Mouse (Mus musculus): Measurements from ENCODE around the gene Myh6. TPM values are rescaled to one million over a fixed set of nuclear protein-coding genes. Genes with fewer than 3 reads are reported as not detected.

Gene Myh6
- polyA plus RNA-seq, 1 experiment from 2014 or later = 9.2 TPM

GRCm38 (mm10) chr14:55006541-55006940, 39.8 kb upstream of the Myh6 start:
- Histone ChIP-seq H3K4me3 (ENCODE audit: low read depth, low read length) (no peak overlapping the region), H3K4me2 (ENCODE audit: low read depth, low read length) (no peak overlapping the region), H3K27me3 (ENCODE audit: control insufficient read depth, insufficient read depth, low read length) (no peaks in the 10 kb centered on the region), H3K36me3 (replicated peaks; ENCODE audit: control insufficient read depth, insufficient read depth, low read depth, low read length) (no peaks in the 10 kb centered on the region), H3K9ac (replicated peaks; ENCODE audit: low read length) (no peak overlapping the region), H3K4me1 (ENCODE audit: control insufficient read depth, insufficient read depth, low read length) (no peaks in the 10 kb centered on the region), H3K27ac (replicated peaks; ENCODE audit: low read depth, low read length) (no peak overlapping the region), H3K9me3 (replicated peaks; ENCODE audit: control insufficient read depth, low read length) (no peaks in the 10 kb centered on the region)
- ATAC-seq (replicated peaks; ENCODE audit: insufficient number of reproducible peaks, low FRiP score, low TSS enrichment, low read depth) = no peak
- 67% methylated on average over 3 of the region's 3 CpGs for WGBS
- no peak for DNase-seq (ENCODE audit: low spot score)

- no peak overlapping the region for H3K27ac ChIP-seq (replicated peaks; ENCODE audit: low read depth, low read length)
- H3K9me3 ChIP-seq (replicated peaks; ENCODE audit: control insufficient read depth, low read length) = no peaks in the 10 kb centered on the region
- H3K27me3 ChIP-seq (ENCODE audit: control insufficient read depth, insufficient read depth, low read length) = no peaks in the 10 kb centered on the region
- H3K4me2 ChIP-seq (ENCODE audit: low read depth, low read length) = no peak overlapping the region
- H3K36me3 ChIP-seq (replicated peaks; ENCODE audit: control insufficient read depth, insufficient read depth, low read depth, low read length) = no peaks in the 10 kb centered on the region
- ATAC-seq (replicated peaks; ENCODE audit: insufficient number of reproducible peaks, low FRiP score, low TSS enrichment, low read depth) = no peak
- peak; percentile 17 for DNase-seq (ENCODE audit: low spot score)
- H3K4me3 ChIP-seq (ENCODE audit: low read depth, low read length) = no peak overlapping the region
- H3K4me1 ChIP-seq (ENCODE audit: control insufficient read depth, insufficient read depth, low read length) = no peaks in the 10 kb centered on the region
- H3K9ac ChIP-seq (replicated peaks; ENCODE audit: low read length) = no peak overlapping the region
- WGBS = 76% methylated on average over 8 of the region's 8 CpGs
These were observed 39.2 kb upstream of the Myh6 start for GRCm38 (mm10) chr14:55005967-55006366.

- WGBS = 77% methylated on average over 2 of the region's 2 CpGs
- H3K9ac ChIP-seq (replicated peaks; ENCODE audit: low read length) = no peak overlapping the region
- no peak overlapping the region for H3K4me3 ChIP-seq (ENCODE audit: low read depth, low read length)
- no peak for ATAC-seq (replicated peaks; ENCODE audit: insufficient number of reproducible peaks, low FRiP score, low TSS enrichment, low read depth)
- no peaks in the 10 kb centered on the region for H3K9me3 ChIP-seq (replicated peaks; ENCODE audit: control insufficient read depth, low read length)
- H3K36me3 ChIP-seq (replicated peaks; ENCODE audit: control insufficient read depth, insufficient read depth, low read depth, low read length) = no peaks in the 10 kb centered on the region
- H3K4me2 ChIP-seq (ENCODE audit: low read depth, low read length) = no peak overlapping the region
- no peak overlapping the region for H3K27ac ChIP-seq (replicated peaks; ENCODE audit: low read depth, low read length)
- no peak for DNase-seq (ENCODE audit: low spot score)
- H3K27me3 ChIP-seq (ENCODE audit: control insufficient read depth, insufficient read depth, low read length) = no peaks in the 10 kb centered on the region
- H3K4me1 ChIP-seq (ENCODE audit: control insufficient read depth, insufficient read depth, low read length) = no peaks in the 10 kb centered on the region
These were observed 38.8 kb upstream of the Myh6 start for GRCm38 (mm10) chr14:55005506-55005905.

- Histone ChIP-seq H3K9ac (replicated peaks; ENCODE audit: low read length) (no peak overlapping the region), H3K27me3 (ENCODE audit: control insufficient read depth, insufficient read depth, low read length) (no peaks in the 10 kb centered on the region), H3K4me1 (ENCODE audit: control insufficient read depth, insufficient read depth, low read length) (no peaks in the 10 kb centered on the region), H3K27ac (replicated peaks; ENCODE audit: low read depth, low read length) (no peak overlapping the region), H3K36me3 (replicated peaks; ENCODE audit: control insufficient read depth, insufficient read depth, low read depth, low read length) (no peaks in the 10 kb centered on the region), H3K9me3 (replicated peaks; ENCODE audit: control insufficient read depth, low read length) (no peaks in the 10 kb centered on the region), H3K4me2 (ENCODE audit: low read depth, low read length) (no peak overlapping the region), H3K4me3 (ENCODE audit: low read depth, low read length) (no peak overlapping the region)
- DNase-seq (ENCODE audit: low spot score) (no peak), ATAC-seq (replicated peaks; ENCODE audit: insufficient number of reproducible peaks, low FRiP score, low TSS enrichment, low read depth) (no peak)
- WGBS = 71% methylated on average over 18 of the region's 18 CpGs
These were observed 37.4 kb upstream of the Myh6 start for GRCm38 (mm10) chr14:55003878-55004855.

GRCm38 (mm10) chr14:55002687-55003120, 36.0 kb upstream of the Myh6 start:
- DNase-seq (ENCODE audit: low spot score) (no peak), ATAC-seq (replicated peaks; ENCODE audit: insufficient number of reproducible peaks, low FRiP score, low TSS enrichment, low read depth) (no peak)
- no peaks in the 10 kb centered on the region for H3K9me3 ChIP-seq (replicated peaks; ENCODE audit: control insufficient read depth, low read length)
- WGBS = 58% methylated on average over 7 of the region's 7 CpGs
- H3K27ac ChIP-seq (replicated peaks; ENCODE audit: low read depth, low read length) = no peak overlapping the region
- H3K9ac ChIP-seq (replicated peaks; ENCODE audit: low read length) = no peak overlapping the region
- H3K27me3 ChIP-seq (ENCODE audit: control insufficient read depth, insufficient read depth, low read length) = no peaks in the 10 kb centered on the region
- no peaks in the 10 kb centered on the region for H3K4me1 ChIP-seq (ENCODE audit: control insufficient read depth, insufficient read depth, low read length)
- H3K4me2 ChIP-seq (ENCODE audit: low read depth, low read length) = no peak overlapping the region
- no peaks in the 10 kb centered on the region for H3K36me3 ChIP-seq (replicated peaks; ENCODE audit: control insufficient read depth, insufficient read depth, low read depth, low read length)
- H3K4me3 ChIP-seq (ENCODE audit: low read depth, low read length) = no peak overlapping the region

- DNase-seq (ENCODE audit: low spot score) = peak; percentile 37
- Histone ChIP-seq H3K4me2 (ENCODE audit: low read depth, low read length) (no peak overlapping the region), H3K4me3 (ENCODE audit: low read depth, low read length) (no peak overlapping the region), H3K27ac (replicated peaks; ENCODE audit: low read depth, low read length) (no peak overlapping the region), H3K36me3 (replicated peaks; ENCODE audit: control insufficient read depth, insufficient read depth, low read depth, low read length) (no peaks in the 10 kb centered on the region), H3K4me1 (ENCODE audit: control insufficient read depth, insufficient read depth, low read length) (no peaks in the 10 kb centered on the region; the same call in 1 of the 2 replicates), H3K9ac (replicated peaks; ENCODE audit: low read length) (no peak overlapping the region), H3K9me3 (replicated peaks; ENCODE audit: control insufficient read depth, low read length) (no peaks in the 10 kb centered on the region), H3K27me3 (ENCODE audit: control insufficient read depth, insufficient read depth, low read length) (no peaks in the 10 kb centered on the region)
- 48% methylated on average over 12 of the region's 12 CpGs for WGBS
- no peak for ATAC-seq (replicated peaks; ENCODE audit: insufficient number of reproducible peaks, low FRiP score, low TSS enrichment, low read depth)
These were observed 35.4 kb upstream of the Myh6 start for GRCm38 (mm10) chr14:55001938-55002686.

GRCm38 (mm10) chr14:55001446-55001845, 34.7 kb upstream of the Myh6 start:
- H3K4me2 ChIP-seq (ENCODE audit: low read depth, low read length) = no peak overlapping the region
- H3K36me3 ChIP-seq (replicated peaks; ENCODE audit: control insufficient read depth, insufficient read depth, low read depth, low read length) = no peaks in the 10 kb centered on the region
- H3K4me3 ChIP-seq (ENCODE audit: low read depth, low read length) = no peak overlapping the region
- H3K9ac ChIP-seq (replicated peaks; ENCODE audit: low read length) = no peak overlapping the region
- DNase-seq (ENCODE audit: low spot score) = no peak
- no peaks in the 10 kb centered on the region for H3K9me3 ChIP-seq (replicated peaks; ENCODE audit: control insufficient read depth, low read length)
- WGBS = 89% methylated on average over 2 of the region's 2 CpGs
- no peak for ATAC-seq (replicated peaks; ENCODE audit: insufficient number of reproducible peaks, low FRiP score, low TSS enrichment, low read depth)
- H3K27me3 ChIP-seq (ENCODE audit: control insufficient read depth, insufficient read depth, low read length) = no peaks in the 10 kb centered on the region
- no peaks in the 10 kb centered on the region; the same call in 1 of the 2 replicates for H3K4me1 ChIP-seq (ENCODE audit: control insufficient read depth, insufficient read depth, low read length)
- H3K27ac ChIP-seq (replicated peaks; ENCODE audit: low read depth, low read length) = no peak overlapping the region

- H3K36me3 ChIP-seq (replicated peaks; ENCODE audit: control insufficient read depth, insufficient read depth, low read depth, low read length) = no peaks in the 10 kb centered on the region
- no peaks in the 10 kb centered on the region for H3K9me3 ChIP-seq (replicated peaks; ENCODE audit: control insufficient read depth, low read length)
- H3K27ac ChIP-seq (replicated peaks; ENCODE audit: low read depth, low read length) = no peak overlapping the region
- no peaks in the 10 kb centered on the region for H3K27me3 ChIP-seq (ENCODE audit: control insufficient read depth, insufficient read depth, low read length)
- H3K9ac ChIP-seq (replicated peaks; ENCODE audit: low read length) = no peak overlapping the region
- H3K4me2 ChIP-seq (ENCODE audit: low read depth, low read length) = no peak overlapping the region
- ATAC-seq (replicated peaks; ENCODE audit: insufficient number of reproducible peaks, low FRiP score, low TSS enrichment, low read depth) (no peak), DNase-seq (ENCODE audit: low spot score) (no peak)
- WGBS = 78% methylated on average over 6 of the region's 6 CpGs
- no peak overlapping the region for H3K4me3 ChIP-seq (ENCODE audit: low read depth, low read length)
- no peaks in the 10 kb centered on the region; the same call in 1 of the 2 replicates for H3K4me1 ChIP-seq (ENCODE audit: control insufficient read depth, insufficient read depth, low read length)
These were observed 34.1 kb upstream of the Myh6 start for GRCm38 (mm10) chr14:55000814-55001213.
